Mouse (Mus musculus): ENCODE data around the gene Ggt6. TPM values are rescaled to one million over a fixed set of nuclear protein-coding genes. Genes with fewer than 3 reads are reported as not detected.

The Ggt6 gene
- polyA plus RNA-seq, 1 experiment from 2014 or later: not detected

DNA sequence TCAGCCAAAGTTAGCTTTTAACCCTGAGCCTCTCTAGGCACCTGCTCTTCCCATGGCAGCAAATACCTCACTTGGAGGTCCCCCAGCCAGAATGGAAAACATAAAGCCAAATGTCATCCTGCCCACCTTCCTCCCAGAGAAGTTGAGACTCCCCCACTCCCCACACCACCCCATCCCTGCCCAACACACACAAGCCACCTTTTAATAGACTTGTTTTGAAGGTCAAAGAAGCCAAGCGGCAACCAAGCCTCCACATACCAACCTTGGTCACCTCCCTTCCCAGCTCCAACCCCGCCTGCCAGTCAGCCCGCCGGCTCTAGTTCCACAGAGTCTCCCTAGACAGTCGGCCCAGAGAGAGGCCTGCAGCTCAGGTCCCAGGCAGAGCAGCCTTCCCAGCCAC, 33.3 kb upstream of the Ggt6 start:
- H3K4me1 ChIP-seq (replicated peaks): no peaks in the 10 kb centered on the region
- H3K4me2 ChIP-seq (replicated peaks): no peak overlapping the region
- 84% methylated on average over 5 of the region's 5 CpGs for WGBS
- H3K27me3 ChIP-seq: no peaks in the 10 kb centered on the region
- H3K9ac ChIP-seq (replicated peaks): no peak overlapping the region
- no peak overlapping the region for H3K4me3 ChIP-seq (replicated peaks)
- no peaks in the 10 kb centered on the region for H3K36me3 ChIP-seq
- H3K9me3 ChIP-seq: no peaks in the 10 kb centered on the region
- no peak for ATAC-seq
- H3K27ac ChIP-seq: no peak overlapping the region

DNA sequence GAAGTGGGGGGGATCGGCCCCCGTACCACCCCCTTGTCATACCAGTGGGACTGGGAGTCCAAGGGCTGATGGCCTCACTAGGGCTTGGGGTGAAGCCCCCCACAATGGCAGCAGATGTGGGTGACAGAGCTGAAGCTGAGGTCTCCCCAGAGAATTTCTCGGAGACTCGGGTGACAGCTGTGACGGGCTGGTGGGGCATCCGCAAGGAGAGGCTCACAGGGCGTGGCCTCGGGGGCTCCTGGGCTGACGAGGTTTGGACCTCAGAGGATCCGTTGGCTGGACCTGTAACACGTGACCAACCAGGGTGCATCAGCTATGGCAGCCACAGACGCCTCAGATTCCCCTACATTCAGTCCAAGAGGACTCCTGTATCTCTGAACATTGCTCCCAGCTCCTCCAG, 32.4 kb upstream of the Ggt6 start:
- WGBS: 80% methylated on average over 12 of the region's 12 CpGs
- no peak for ATAC-seq

DNA sequence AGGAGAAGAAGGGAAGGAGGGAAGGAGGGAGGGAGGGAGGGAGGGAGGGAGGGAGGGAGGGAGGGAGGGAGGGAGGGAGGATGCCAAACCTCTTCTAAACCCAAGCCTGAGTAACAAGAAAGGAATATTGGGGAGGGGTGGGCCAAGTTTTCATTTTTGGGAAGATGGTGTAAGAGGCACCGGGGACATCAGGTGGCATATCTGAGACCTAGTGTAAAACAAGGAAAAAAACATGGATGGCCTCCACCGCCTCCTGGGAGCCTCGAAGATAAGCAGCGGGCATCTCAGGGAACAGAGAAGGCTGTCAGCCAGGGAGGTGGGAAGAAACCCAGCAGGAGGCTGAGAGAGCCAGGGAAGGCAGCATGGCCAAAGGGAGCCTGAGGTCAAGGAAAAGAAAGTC, 29.8 kb upstream of the Ggt6 start:
- ATAC-seq: no peak
- 67% methylated on average over 4 of the region's 4 CpGs for WGBS
- no peak overlapping the region for H3K4me3 ChIP-seq (replicated peaks)
- H3K9me3 ChIP-seq: no peaks in the 10 kb centered on the region
- peaks cover 2% of the 10 kb centered on the region for H3K4me1 ChIP-seq (replicated peaks)
- H3K9ac ChIP-seq (replicated peaks): no peak overlapping the region
- H3K36me3 ChIP-seq: no peaks in the 10 kb centered on the region
- H3K4me2 ChIP-seq (replicated peaks): no peak overlapping the region
- H3K27ac ChIP-seq: no peak overlapping the region
- H3K27me3 ChIP-seq: peaks cover 26% of the 10 kb centered on the region

More for the DNA sequence above, 32.4 kb upstream of the Ggt6 start:
- peaks cover 2% of the 10 kb centered on the region; the same call in 1 of the 2 replicates for H3K27me3 ChIP-seq
- H3K9me3 ChIP-seq: no peaks in the 10 kb centered on the region
- H3K4me1 ChIP-seq (replicated peaks): no peaks in the 10 kb centered on the region
- H3K27ac ChIP-seq: no peak overlapping the region
- H3K9ac ChIP-seq (replicated peaks): no peak overlapping the region
- no peaks in the 10 kb centered on the region for H3K36me3 ChIP-seq
- H3K4me2 ChIP-seq (replicated peaks): no peak overlapping the region
- no peak overlapping the region for H3K4me3 ChIP-seq (replicated peaks)

DNA sequence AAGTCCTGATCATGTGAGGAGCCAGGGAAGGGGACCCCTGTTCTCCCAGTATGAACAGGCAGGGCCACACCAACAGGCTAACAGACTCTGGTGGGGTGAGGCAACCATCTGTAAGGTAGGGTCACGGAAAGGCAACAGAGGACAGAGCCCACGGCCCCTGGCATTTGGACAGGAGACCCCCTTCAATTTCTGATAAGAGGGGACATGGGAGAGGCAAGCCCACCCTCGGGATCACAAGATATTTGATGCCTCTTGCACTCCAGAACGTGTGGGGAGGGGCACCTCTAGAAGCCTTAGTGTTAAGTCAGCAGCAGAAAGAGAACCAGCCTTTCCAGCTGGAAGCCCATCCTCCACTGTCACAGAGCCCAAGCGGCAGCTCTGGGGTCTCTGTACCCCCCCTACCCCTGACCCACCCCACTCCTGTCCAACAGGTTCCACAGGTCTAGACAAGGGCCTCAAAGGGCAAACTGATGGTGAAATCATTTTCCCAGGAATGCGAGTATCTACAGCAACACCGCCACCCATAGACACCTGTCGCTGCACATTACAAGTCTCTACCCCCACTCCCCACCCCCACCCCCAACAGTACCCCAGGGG, 29.1 kb upstream of the Ggt6 start:
- WGBS: 55% methylated on average over 8 of the region's 8 CpGs
- peaks cover 9% of the 10 kb centered on the region for H3K4me1 ChIP-seq (replicated peaks)
- no peak overlapping the region for H3K27ac ChIP-seq
- no peaks in the 10 kb centered on the region for H3K36me3 ChIP-seq
- H3K4me2 ChIP-seq (replicated peaks): no peak overlapping the region
- no peak for ATAC-seq
- no peak overlapping the region for H3K9ac ChIP-seq (replicated peaks)
- no peak overlapping the region for H3K4me3 ChIP-seq (replicated peaks)
- no peaks in the 10 kb centered on the region for H3K9me3 ChIP-seq
- H3K27me3 ChIP-seq: peaks cover 32% of the 10 kb centered on the region

DNA sequence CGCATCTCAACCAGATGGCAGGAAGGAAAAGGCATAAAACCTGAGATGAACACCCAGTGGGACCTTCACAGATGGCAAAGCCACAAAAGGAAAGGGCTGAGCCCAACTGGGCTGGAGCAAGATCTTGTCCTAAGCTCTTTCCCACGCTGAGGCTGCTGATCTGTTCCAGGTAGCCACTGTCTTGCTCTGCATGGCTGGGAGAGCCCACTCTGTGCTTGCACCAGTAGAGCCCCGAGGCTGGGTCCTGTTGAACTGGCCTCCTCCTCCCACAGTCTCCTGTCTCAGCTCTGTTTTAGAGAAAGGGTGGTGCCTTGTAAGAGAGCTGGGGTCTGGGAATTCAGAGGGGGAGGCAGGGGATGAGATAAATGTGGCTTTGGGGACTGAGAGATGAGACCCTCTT, 28.2 kb upstream of the Ggt6 start:
- no peak overlapping the region for H3K4me3 ChIP-seq (replicated peaks)
- ATAC-seq: no peak
- H3K4me2 ChIP-seq (replicated peaks): no peak overlapping the region
- WGBS: 12% methylated on average over 3 of the region's 3 CpGs
- H3K4me1 ChIP-seq (replicated peaks): peaks cover 17% of the 10 kb centered on the region
- H3K9me3 ChIP-seq: no peaks in the 10 kb centered on the region
- peaks cover 41% of the 10 kb centered on the region for H3K27me3 ChIP-seq
- no peak overlapping the region for H3K9ac ChIP-seq (replicated peaks)
- H3K27ac ChIP-seq: no peak overlapping the region
- H3K36me3 ChIP-seq: no peaks in the 10 kb centered on the region

DNA sequence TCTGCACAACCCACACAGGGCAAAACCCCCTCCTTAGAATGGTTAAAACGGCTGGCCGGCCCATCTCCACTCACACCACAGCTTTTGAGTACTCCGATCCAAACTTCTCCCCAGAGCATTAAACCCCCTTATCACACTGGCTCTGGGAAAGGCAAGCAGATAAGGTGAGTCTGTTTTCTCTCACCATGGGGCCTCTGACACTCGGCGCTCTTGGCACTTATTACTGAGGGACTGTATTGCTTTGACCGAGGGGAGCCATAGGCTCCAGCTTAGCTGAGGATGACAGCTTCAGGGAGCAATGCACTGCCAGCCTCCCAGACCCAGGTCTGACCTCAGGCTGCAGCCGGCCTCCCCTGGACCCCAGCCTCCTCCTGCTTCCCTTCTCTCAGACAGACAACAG, 27.8 kb upstream of the Ggt6 start:
- ATAC-seq: no peak
- WGBS: 23% methylated on average over 7 of the region's 7 CpGs
- H3K27me3 ChIP-seq: peaks cover 46% of the 10 kb centered on the region

DNA sequence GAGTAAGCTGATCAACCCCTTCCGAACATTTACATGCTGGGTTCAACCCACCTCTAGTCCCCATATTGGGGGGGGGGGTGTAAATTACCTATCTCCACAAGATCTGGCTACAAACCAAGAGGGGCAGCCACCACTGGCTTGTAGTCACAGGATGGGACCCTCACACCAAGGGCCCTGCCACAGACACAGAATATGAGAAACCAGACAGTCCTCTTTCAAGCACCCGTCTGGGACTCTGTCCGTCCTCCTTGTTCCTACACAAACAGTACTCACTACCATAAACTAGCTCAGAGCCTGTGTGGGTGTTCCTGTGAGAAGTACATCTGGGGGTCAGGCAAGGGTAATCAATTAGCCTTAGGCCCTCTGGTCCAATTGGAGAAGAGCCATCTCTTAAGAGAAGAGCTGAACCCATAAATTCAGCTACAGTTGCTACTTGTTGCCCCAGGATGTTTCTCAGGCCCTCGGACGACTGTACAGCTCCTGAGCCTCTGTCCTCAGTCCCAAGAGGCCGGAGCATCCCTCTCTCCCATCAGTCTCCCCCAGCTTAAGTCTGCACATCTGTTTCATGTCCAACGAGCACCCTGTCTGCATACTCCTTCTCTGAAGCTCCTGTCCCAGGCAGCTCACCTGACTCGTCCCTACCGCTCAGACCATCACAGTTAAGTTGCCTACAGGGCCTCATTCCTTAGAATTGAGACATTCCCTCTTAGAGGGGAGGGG, 26.7 kb upstream of the Ggt6 start:
- Histone ChIP-seq H3K4me3 (replicated peaks) (no peak overlapping the region), H3K27me3 (peaks cover 54% of the 10 kb centered on the region), H3K4me1 (replicated peaks) (peaks cover 17% of the 10 kb centered on the region), H3K9me3 (no peaks in the 10 kb centered on the region), H3K9ac (replicated peaks) (no peak overlapping the region), H3K4me2 (replicated peaks) (no peak overlapping the region), H3K27ac (no peak overlapping the region), H3K36me3 (no peaks in the 10 kb centered on the region)
- ATAC-seq: no peak
- 68% methylated on average over 9 of the region's 9 CpGs for WGBS

More for the DNA sequence above, 27.8 kb upstream of the Ggt6 start:
- H3K4me1 ChIP-seq (replicated peaks): peaks cover 17% of the 10 kb centered on the region
- H3K36me3 ChIP-seq: no peaks in the 10 kb centered on the region
- H3K9me3 ChIP-seq: no peaks in the 10 kb centered on the region
- H3K4me3 ChIP-seq (replicated peaks): no peak overlapping the region
- H3K4me2 ChIP-seq (replicated peaks): no peak overlapping the region
- no peak overlapping the region for H3K9ac ChIP-seq (replicated peaks)
- no peak overlapping the region for H3K27ac ChIP-seq

DNA sequence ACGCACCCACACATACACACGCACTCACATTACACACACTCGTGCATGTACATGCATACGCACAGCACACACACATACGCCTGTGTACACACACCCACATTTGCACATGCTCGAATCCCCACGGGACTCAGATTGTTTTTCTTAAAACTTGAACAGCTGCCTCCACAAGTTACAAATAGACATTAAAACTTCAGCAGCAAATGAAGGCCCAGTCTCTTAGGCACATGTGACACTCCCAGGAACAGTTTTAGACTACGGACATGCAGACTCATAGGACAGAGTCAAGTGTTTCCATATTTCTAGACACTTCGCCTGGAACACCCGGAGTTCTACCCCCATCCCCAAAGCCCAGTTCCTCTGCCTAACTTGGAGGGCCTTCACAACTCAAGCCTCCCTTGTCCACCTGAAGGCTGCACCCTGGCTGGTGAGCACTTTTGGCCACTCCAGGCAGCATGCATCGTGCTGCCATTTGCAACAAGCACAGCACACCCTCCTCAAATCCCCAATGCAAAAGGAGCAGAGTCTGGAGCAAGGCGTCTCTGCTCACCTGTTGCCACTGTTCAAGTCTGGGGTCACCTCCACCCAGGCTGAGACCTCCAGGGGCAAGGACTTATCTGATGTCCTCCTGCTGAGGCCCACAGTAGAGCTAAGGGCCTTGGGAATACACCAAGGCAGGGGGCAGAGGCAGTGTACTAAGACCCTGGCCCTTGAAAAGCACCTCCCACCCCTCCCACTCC, 25.5 kb upstream of the Ggt6 start:
- Histone ChIP-seq H3K9me3 (no peaks in the 10 kb centered on the region), H3K4me3 (replicated peaks) (no peak overlapping the region), H3K4me2 (replicated peaks) (peak overlapping the region; percentile 3; the same call in 1 of the 2 replicates), H3K36me3 (no peaks in the 10 kb centered on the region), H3K9ac (replicated peaks) (no peak overlapping the region), H3K4me1 (replicated peaks) (peaks cover 17% of the 10 kb centered on the region), H3K27me3 (peaks cover 65% of the 10 kb centered on the region), H3K27ac (no peak overlapping the region)
- WGBS: 73% methylated on average over 12 of the region's 12 CpGs
- ATAC-seq: no peak

DNA sequence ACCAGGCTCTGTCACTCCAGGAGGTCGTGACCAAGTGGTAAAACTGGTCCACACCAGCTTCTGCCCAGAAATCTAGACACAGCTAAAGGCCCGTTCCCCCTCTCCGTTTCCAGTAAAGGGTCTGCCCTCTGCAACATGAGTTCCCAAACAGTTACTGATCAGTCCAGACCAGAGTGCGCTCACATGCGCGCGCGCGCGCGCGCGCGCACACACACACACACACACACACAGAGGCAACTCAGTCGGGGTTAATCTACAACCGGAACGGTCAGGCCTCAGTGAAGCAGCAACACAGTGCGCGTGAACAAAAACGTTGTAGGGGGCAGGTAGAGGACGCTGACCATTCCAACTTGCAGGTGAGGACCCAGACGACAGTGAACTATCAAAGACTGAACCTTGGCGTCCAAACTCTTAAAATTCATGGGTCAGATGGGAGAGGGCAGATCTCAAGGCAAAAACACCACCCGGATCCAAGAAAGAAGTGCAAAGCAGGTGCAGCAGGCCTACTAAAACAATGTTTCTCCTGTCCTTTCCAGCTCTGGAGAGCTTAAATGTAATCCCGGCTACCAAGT, 24.7 kb upstream of the Ggt6 start:
- under 1% methylated on average over 25 of the region's 25 CpGs for WGBS
- H3K27ac ChIP-seq: no peak overlapping the region
- no peaks in the 10 kb centered on the region for H3K9me3 ChIP-seq
- H3K9ac ChIP-seq (replicated peaks): peak overlapping the region; percentile 73; the same call in 1 of the 2 replicates
- peaks cover 65% of the 10 kb centered on the region for H3K27me3 ChIP-seq
- H3K4me2 ChIP-seq (replicated peaks): peak overlapping the region; percentile 99
- peaks cover 17% of the 10 kb centered on the region for H3K4me1 ChIP-seq (replicated peaks)
- H3K4me3 ChIP-seq (replicated peaks): peak overlapping the region; percentile 59
- ATAC-seq: peak; percentile 24; the same call in 1 of the 2 replicates
- H3K36me3 ChIP-seq: no peaks in the 10 kb centered on the region

DNA sequence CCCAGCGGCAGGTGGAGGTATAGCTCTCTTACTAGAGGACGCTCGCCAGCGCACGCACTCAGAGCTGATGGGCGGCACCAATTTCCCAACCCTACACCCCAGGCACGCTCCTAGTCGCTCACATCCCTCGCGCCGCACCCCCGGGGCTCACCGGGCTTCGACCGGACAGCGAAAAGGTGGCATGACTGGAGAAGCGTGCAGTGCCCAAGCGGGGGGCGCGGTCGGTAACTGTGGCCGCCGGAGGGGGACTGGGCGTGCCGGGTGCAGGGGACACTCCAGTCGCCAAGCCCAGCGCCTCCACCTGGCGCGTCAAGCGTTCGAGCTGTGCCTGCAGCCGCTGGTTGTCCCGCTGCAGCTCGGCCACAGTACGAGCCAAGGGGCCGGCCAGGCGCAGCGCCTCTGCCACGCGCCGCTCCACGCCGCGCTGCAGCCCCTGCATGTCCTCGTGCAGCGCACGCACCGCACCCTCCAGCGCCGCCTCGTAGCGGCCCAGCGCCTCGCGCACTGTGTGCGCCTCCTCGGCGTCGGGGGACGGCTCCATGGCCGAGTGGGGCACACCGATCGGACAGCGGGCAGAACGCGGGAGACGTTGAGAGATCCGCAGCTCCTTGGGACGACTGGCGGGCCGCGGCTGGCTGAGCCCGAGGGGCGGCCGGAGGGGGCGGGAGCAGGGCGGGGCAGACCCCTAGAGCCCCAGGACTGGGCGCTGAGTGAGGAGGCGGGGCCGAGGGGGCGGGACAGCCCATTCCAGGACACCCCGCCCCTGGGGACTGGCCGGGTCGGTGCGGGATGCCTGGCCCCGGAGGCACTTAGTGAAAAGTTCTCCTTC, 24.0 kb upstream of the Ggt6 start, which contains the start of gene Smtnl2:
Gene Smtnl2 (minus strand): TSS at position 621 of the 829 bp plus-strand sequence.
- H3K27ac ChIP-seq: no peak within 1 kb of the TSS
- peaks cover 65% of the 10 kb centered on the region for H3K27me3 ChIP-seq
- peaks cover 17% of the 10 kb centered on the region for H3K4me1 ChIP-seq (replicated peaks)
- H3K9me3 ChIP-seq: no peaks in the 10 kb centered on the region
- peak within 1 kb of the TSS; percentile 73 for H3K9ac ChIP-seq (replicated peaks)
- H3K36me3 ChIP-seq: no peaks in the 10 kb centered on the region
- H3K4me2 ChIP-seq (replicated peaks): peak within 1 kb of the TSS; percentile 99
- peak within 1 kb of the TSS; percentile 59 for H3K4me3 ChIP-seq (replicated peaks)
- peak; percentile 84 for ATAC-seq
- WGBS: 0% methylated on average over 73 of the region's 86 CpGs

DNA sequence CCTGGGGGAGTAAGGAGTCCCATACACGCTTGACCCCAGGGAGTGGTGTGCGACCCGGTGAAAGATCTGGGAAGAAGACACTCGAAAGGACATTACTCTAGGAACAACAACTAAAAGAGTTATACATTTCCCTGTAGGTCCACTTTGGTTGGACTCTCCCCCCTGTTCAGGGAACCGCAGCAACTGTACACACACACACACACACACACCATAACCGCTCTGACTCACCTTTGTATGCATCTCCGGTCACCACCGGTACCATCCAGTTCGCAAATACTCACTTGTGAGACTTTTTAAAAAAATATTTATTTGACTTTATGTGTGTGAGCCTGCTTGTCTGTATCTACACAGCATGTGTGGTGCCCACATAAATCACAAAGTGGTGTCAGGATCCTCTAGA, 23.4 kb upstream of the Ggt6 start:
- 30% methylated on average over 9 of the region's 9 CpGs for WGBS
- no peak for ATAC-seq
- H3K9ac ChIP-seq (replicated peaks): peak overlapping the region; percentile 73

More for the DNA sequence above, 23.4 kb upstream of the Ggt6 start:
- Histone ChIP-seq H3K36me3 (no peaks in the 10 kb centered on the region), H3K4me2 (replicated peaks) (peak overlapping the region; percentile 99), H3K4me3 (replicated peaks) (peak overlapping the region; percentile 59), H3K4me1 (replicated peaks) (peaks cover 18% of the 10 kb centered on the region), H3K27me3 (peaks cover 65% of the 10 kb centered on the region), H3K27ac (no peak overlapping the region), H3K9me3 (no peaks in the 10 kb centered on the region)
